26 mouse cellular contexts compared by ENCODE assay signal in the genomic region with DNA sequence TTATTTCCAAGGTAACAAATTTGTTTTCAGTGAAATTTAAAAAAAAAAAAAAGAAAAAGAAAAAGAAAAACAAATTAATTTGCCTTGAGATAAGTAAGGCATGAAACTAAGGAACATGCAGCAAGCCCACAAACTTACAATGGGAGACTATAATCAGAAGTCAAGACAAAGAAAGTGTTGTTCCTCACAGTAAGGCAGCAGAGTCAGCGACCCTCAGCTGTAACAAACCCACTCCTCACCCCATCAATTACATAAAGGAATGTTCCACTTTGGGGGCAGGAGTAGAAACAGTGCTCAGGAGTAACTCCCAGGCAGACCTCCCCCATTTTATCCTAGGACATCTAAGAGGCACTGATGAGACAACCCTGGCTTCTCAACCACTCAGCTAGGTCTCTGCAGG. TPM values are rescaled to one million over a fixed set of nuclear protein-coding genes. Genes with fewer than 3 reads are reported as not detected.
A peak's percentile ranks its signal among the peaks of the same experiment; 100 is the strongest.
DNase-seq lines count a peak whose midpoint lies in the region; ATAC-seq lines count a peak whose summit lies in the region.
"Had no signal": no experiment of that assay in that cellular context is flagged by ENCODE, and none has a peak within 500 bp of the region (broad histone marks: within the 10 kb centered on the region; RNA-seq: fewer than 3 reads in every experiment).

No protein-coding gene starts in this region.

- no peak overlapping the region for H3K27ac ChIP-seq in limb, embryonic 11.5 days (replicated peaks; ENCODE audit: low read depth, low read length)
- H3K27ac ChIP-seq: embryonic facial prominence, embryonic 10.5 days; embryonic facial prominence, embryonic 13.5 days; forebrain, embryonic 13.5 days; heart, adult 2 months; heart, embryonic 10.5 days; hindbrain, embryonic 15.5 days had no signal

- H3K9ac ChIP-seq in limb, embryonic 11.5 days (ENCODE audit: low read length): no peak overlapping the region
- H3K9ac ChIP-seq: embryonic facial prominence, embryonic 13.5 days; forebrain, embryonic 13.5 days; hindbrain, embryonic 15.5 days had no signal

- peaks cover 2% of the 10 kb centered on the region; the same call in 1 of the 2 replicates for H3K4me1 ChIP-seq in limb, embryonic 11.5 days (ENCODE audit: control insufficient read depth, insufficient read depth, low read length)

- peak; percentile 30 for DNase-seq in embryo, embryonic 11 days
- no peak for DNase-seq in embryo, embryonic 9.5 days (ENCODE audit: extremely low spot score)
- DNase-seq in forelimb bud, embryonic 11.5 days (ENCODE audit: low read depth, low spot score): peak; percentile 57
- no peak for DNase-seq in limb, embryonic 11.5 days (ENCODE audit: low spot score)
- no peak for DNase-seq in heart, postnatal 4 days
- no peak for DNase-seq in cerebellum, adult 11-12 months
- DNase-seq: adrenal gland, postnatal 10 days; adrenal gland, postnatal 36 days; B cell, adult 2 months; cerebellum, adult 2 months; cerebellum, adult 9-11 months; cerebellum, postnatal 25 days; gastrocnemius, postnatal 36 days; heart, adult 2 months; kidney, adult 2 months had no signal

- no peaks in the 10 kb centered on the region for H3K27me3 ChIP-seq in limb, embryonic 11.5 days (ENCODE audit: control insufficient read depth, insufficient read depth, low read length)
- H3K27me3 ChIP-seq: CH12.LX; embryonic facial prominence, embryonic 13.5 days; forebrain, embryonic 13.5 days; hindbrain, embryonic 15.5 days; Patski had no signal

- no peaks in the 10 kb centered on the region for H3K36me3 ChIP-seq in limb, embryonic 11.5 days (ENCODE audit: control insufficient read depth, insufficient read depth, low read length)
- H3K36me3 ChIP-seq: embryonic facial prominence, embryonic 10.5 days; embryonic facial prominence, embryonic 13.5 days; heart, embryonic 10.5 days; hindbrain, embryonic 15.5 days had no signal

- H3K9me3 ChIP-seq in limb, embryonic 11.5 days (ENCODE audit: control insufficient read depth, low read length): no peaks in the 10 kb centered on the region
- H3K9me3 ChIP-seq: embryonic facial prominence, embryonic 10.5 days; embryonic facial prominence, embryonic 13.5 days; forebrain, embryonic 13.5 days; G1E; heart, embryonic 10.5 days; hindbrain, embryonic 15.5 days had no signal

- ATAC-seq in limb, embryonic 11.5 days (ENCODE audit: insufficient number of reproducible peaks, low FRiP score, low TSS enrichment, low read depth): peak; percentile 80
- ATAC-seq: forebrain, embryonic 13.5 days; forebrain, embryonic 16.5 days; intestine, postnatal 0 days; Patski had no signal

- no peak overlapping the region for H3K4me2 ChIP-seq in limb, embryonic 11.5 days (ENCODE audit: low read depth, severe bottlenecking)
- H3K4me2 ChIP-seq: embryonic facial prominence, embryonic 13.5 days; forebrain, embryonic 13.5 days; hindbrain, embryonic 15.5 days had no signal

- no peak overlapping the region for H3K4me3 ChIP-seq in limb, embryonic 11.5 days (ENCODE audit: low read depth, low read length)
- H3K4me3 ChIP-seq: embryonic facial prominence, embryonic 10.5 days; embryonic facial prominence, embryonic 13.5 days; erythroblast, embryonic 14.5 days; forebrain, embryonic 13.5 days; heart, adult 2 months; heart, embryonic 10.5 days; hindbrain, embryonic 15.5 days had no signal

- WGBS in limb, embryonic 11.5 days: 4% methylated on average over 1 of the region's 1 CpGs

RNA-seq across cellular contexts. Expression of gene Rapgef2, which starts 13.0 kb away (rescaled TPM):
- polyA plus RNA-seq in limb, embryonic 11.5 days (2014; fragmentation: Nextera tagmentation; extraction: Ambion mirVana): 5.6 and 8.7 TPM in 2 replicates
- 10 to 100 TPM; 37.0 to 40.6 TPM for total RNA-seq in heart, postnatal 4 days (2021)

Comparison
In these comparisons a context has a peak if more than half of its experiments do, and no peak if none do; other contexts are left out.
1. DNase-seq: peak in embryo, embryonic 11 days (single experiment) and forelimb bud, embryonic 11.5 days (single experiment); none in embryo, embryonic 9.5 days (single experiment), limb, embryonic 11.5 days (single experiment), heart, postnatal 4 days (single experiment) and cerebellum, adult 11-12 months (single experiment).